In the genomic region with DNA sequence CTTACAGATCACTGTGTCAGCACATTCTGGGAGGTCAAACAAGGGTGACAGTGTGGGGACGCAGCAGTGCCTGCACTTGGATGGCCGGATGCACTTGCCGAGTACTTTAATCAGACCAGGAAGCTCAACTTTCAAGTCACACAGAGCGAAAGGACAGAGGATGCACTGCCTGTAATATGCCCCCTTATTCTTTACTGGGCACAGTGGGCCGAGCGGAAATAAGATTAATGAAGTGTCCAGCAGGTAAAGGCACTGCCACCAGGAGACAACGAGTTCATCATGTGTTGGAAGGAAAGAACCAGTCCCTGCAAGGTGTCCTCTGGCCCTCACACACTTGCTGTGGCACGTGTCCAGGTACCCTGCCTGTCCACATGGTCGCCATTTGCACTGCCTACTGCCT, we compare ENCODE assay signal across 18 mouse cellular contexts.
DNase-seq lines count a peak whose midpoint lies in the region; ATAC-seq and TF ChIP-seq lines count a peak whose summit lies in the region.
"Had no signal": no experiment of that assay in that cellular context is flagged by ENCODE, and none has a peak within 500 bp of the region (broad histone marks: within the 10 kb centered on the region; RNA-seq: fewer than 3 reads in every experiment).

No protein-coding gene starts in this region.

- H3K4me1 ChIP-seq in hindbrain, embryonic 15.5 days (replicated peaks) = no peaks in the 10 kb centered on the region
- no peaks in the 10 kb centered on the region for H3K4me1 ChIP-seq in hindbrain, embryonic 11.5 days (replicated peaks; ENCODE audit: control insufficient read depth, insufficient read depth, low read length)
- peaks cover 8% of the 10 kb centered on the region for H3K4me1 ChIP-seq in heart, embryonic 10.5 days
- H3K4me1 ChIP-seq: liver, embryonic 12.5 days had no signal

- no peak for DNase-seq in hindbrain, embryonic 11.5 days (ENCODE audit: low spot score)
- no peak for DNase-seq in layer of hippocampus, adult 2 months (ENCODE audit: low spot score in 2 of 2)
- no peak for DNase-seq in layer of hippocampus, postnatal 25 days (ENCODE audit: extremely low spot score in 1 of 2, low spot score in 1 of 2)
- peak; percentile 62 to 69 for DNase-seq in cerebellum, adult 18-20 months
- peak; percentile 62 to 79 for DNase-seq in cerebellum, postnatal 14 days
- DNase-seq in heart, embryonic 10.5 days (ENCODE audit: low spot score) = no peak
- no peak for DNase-seq in spleen, postnatal 14 days (ENCODE audit: low spot score in 2 of 2)
- DNase-seq: adrenal gland, postnatal 25 days; B cell, adult 2 months; gastrocnemius, postnatal 14 days; heart, adult 2 months; right cerebral cortex, postnatal 14 days; thymus, postnatal 25 days had no signal

- H3K27ac ChIP-seq in hindbrain, embryonic 15.5 days (replicated peaks) = no peak overlapping the region
- H3K27ac ChIP-seq in hindbrain, embryonic 11.5 days (ENCODE audit: low read depth, low read length) = no peak overlapping the region
- H3K27ac ChIP-seq in layer of hippocampus, adult 2 months = peak overlapping the region; percentile 11; the same call in 1 of the 2 replicates
- H3K27ac ChIP-seq in heart, embryonic 10.5 days = no peak overlapping the region
- H3K27ac ChIP-seq: heart, adult 2 months; hindbrain, embryonic 14.5 days; liver, embryonic 12.5 days; midbrain, embryonic 15.5 days had no signal

- H3K4me2 ChIP-seq in hindbrain, embryonic 15.5 days = no peak overlapping the region
- no peak overlapping the region for H3K4me2 ChIP-seq in hindbrain, embryonic 11.5 days (replicated peaks; ENCODE audit: low read depth, low read length)
- H3K4me2 ChIP-seq: hindbrain, embryonic 14.5 days; liver, embryonic 12.5 days; midbrain, embryonic 15.5 days had no signal

- ATAC-seq in hindbrain, embryonic 15.5 days (ENCODE audit: low FRiP score, low read depth) = peak; percentile 45
- no peak for ATAC-seq in hindbrain, embryonic 11.5 days (ENCODE audit: low FRiP score)
- ATAC-seq: liver, embryonic 12.5 days; midbrain, embryonic 15.5 days; Patski had no signal

- H3K9ac ChIP-seq in hindbrain, embryonic 15.5 days = no peak overlapping the region
- no peak overlapping the region for H3K9ac ChIP-seq in hindbrain, embryonic 11.5 days (ENCODE audit: low read depth, low read length)
- H3K9ac ChIP-seq: hindbrain, embryonic 14.5 days; liver, embryonic 12.5 days; midbrain, embryonic 15.5 days had no signal

- peaks cover 31% of the 10 kb centered on the region for H3K36me3 ChIP-seq in hindbrain, embryonic 15.5 days
- H3K36me3 ChIP-seq in hindbrain, embryonic 11.5 days (ENCODE audit: control insufficient read depth, insufficient read depth, low read length) = peaks cover 2% of the 10 kb centered on the region; the same call in 1 of the 2 replicates
- H3K36me3 ChIP-seq in heart, embryonic 10.5 days = peaks cover 70% of the 10 kb centered on the region

- no peaks in the 10 kb centered on the region for H3K27me3 ChIP-seq in hindbrain, embryonic 15.5 days
- no peaks in the 10 kb centered on the region for H3K27me3 ChIP-seq in hindbrain, embryonic 11.5 days (ENCODE audit: control insufficient read depth, insufficient read depth, low read length)
- no peaks in the 10 kb centered on the region for H3K27me3 ChIP-seq in heart, embryonic 10.5 days (ENCODE audit: insufficient read depth, poor library complexity, severe bottlenecking)
- H3K27me3 ChIP-seq: liver, embryonic 12.5 days; midbrain, embryonic 15.5 days; Patski had no signal

- no peak overlapping the region for H3K4me3 ChIP-seq in hindbrain, embryonic 15.5 days
- no peak overlapping the region for H3K4me3 ChIP-seq in hindbrain, embryonic 11.5 days (ENCODE audit: low read depth, low read length)
- no peak overlapping the region for H3K4me3 ChIP-seq in layer of hippocampus, adult 2 months
- no peak overlapping the region for H3K4me3 ChIP-seq in heart, embryonic 10.5 days
- H3K4me3 ChIP-seq: heart, adult 2 months; liver, embryonic 12.5 days; midbrain, embryonic 15.5 days had no signal

- WGBS in hindbrain, embryonic 15.5 days = 74% methylated on average over 9 of the region's 9 CpGs
- 76% methylated on average over 8 of the region's 9 CpGs for WGBS in hindbrain, embryonic 11.5 days
- WGBS in heart, embryonic 10.5 days = 79% methylated on average over 9 of the region's 9 CpGs

- no peak for TF ChIP-seq CTCF in layer of hippocampus, adult 2 months (conservative IDR thresholded peaks at IDR 0.05)

- no peaks in the 10 kb centered on the region for H3K9me3 ChIP-seq in hindbrain, embryonic 15.5 days
- no peaks in the 10 kb centered on the region for H3K9me3 ChIP-seq in hindbrain, embryonic 11.5 days (ENCODE audit: control insufficient read depth, low read length)
- no peaks in the 10 kb centered on the region for H3K9me3 ChIP-seq in heart, embryonic 10.5 days
- H3K9me3 ChIP-seq: liver, embryonic 12.5 days; midbrain, embryonic 15.5 days had no signal

Comparison
In these comparisons a context has a peak if more than half of its experiments do, and no peak if none do; other contexts are left out.
1. DNase-seq: peak in cerebellum, adult 18-20 months (2 of 2) and cerebellum, postnatal 14 days (2 of 2); none in hindbrain, embryonic 11.5 days (single experiment), layer of hippocampus, adult 2 months (0 of 2), layer of hippocampus, postnatal 25 days (0 of 2), heart, embryonic 10.5 days (single experiment) and spleen, postnatal 14 days (0 of 2).